Mouse (Mus musculus) fat pad, adult 2 months (tissue): Measurements from ENCODE around the gene Hivep2.

Experiments used
- DNase-seq: peaks from one replicate; pipeline ENCODE4 v3.0.0-alpha.2; 2011; ENCODE audit warnings: low read depth, low spot score; ENCODE audit errors: extremely low read depth

Gene Hivep2

GRCm38 (mm10) chr10:14019198-14019597 lies 53.3 kb downstream of the Hivep2 start:
- no peak for DNase-seq

GRCm38 (mm10) chr10:14020253-14020652 lies 54.4 kb downstream of the Hivep2 start:
- no peak for DNase-seq

GRCm38 (mm10) chr10:14024971-14025370 lies 59.1 kb downstream of the Hivep2 start:
- no peak for DNase-seq

- DNase-seq = no peak
Measured at GRCm38 (mm10) chr10:14027751-14028150, 61.9 kb downstream of the Hivep2 start.

GRCm38 (mm10) chr10:14028956-14029355 lies 63.1 kb downstream of the Hivep2 start:
- DNase-seq = no peak

- DNase-seq = no peak
Measured at GRCm38 (mm10) chr10:14030458-14031035, 64.7 kb downstream of the Hivep2 start.

- DNase-seq = no peak
Measured at GRCm38 (mm10) chr10:14032532-14032931, 66.7 kb downstream of the Hivep2 start.

GRCm38 (mm10) chr10:14034046-14034445 lies 68.2 kb downstream of the Hivep2 start:
- DNase-seq = no peak

GRCm38 (mm10) chr10:14034790-14035189 lies 68.9 kb downstream of the Hivep2 start:
- no peak for DNase-seq

GRCm38 (mm10) chr10:14035607-14036006 lies 69.7 kb downstream of the Hivep2 start:
- no peak for DNase-seq

- DNase-seq = no peak
Measured at GRCm38 (mm10) chr10:14036472-14036871, 70.6 kb downstream of the Hivep2 start.

GRCm38 (mm10) chr10:14037977-14038489 lies 72.2 kb downstream of the Hivep2 start:
- no peak for DNase-seq

GRCm38 (mm10) chr10:14040716-14041470 lies 75.0 kb downstream of the Hivep2 start:
- DNase-seq = no peak

- DNase-seq = no peak
Measured at GRCm38 (mm10) chr10:14041606-14042005, 75.7 kb downstream of the Hivep2 start.

GRCm38 (mm10) chr10:14042539-14043348 lies 76.9 kb downstream of the Hivep2 start:
- DNase-seq = no peak

- DNase-seq = no peak
Measured at GRCm38 (mm10) chr10:14043349-14043710, 77.5 kb downstream of the Hivep2 start.

- no peak for DNase-seq
Measured at GRCm38 (mm10) chr10:14044046-14044782, 78.3 kb downstream of the Hivep2 start.

GRCm38 (mm10) chr10:14044783-14045392 lies 79.0 kb downstream of the Hivep2 start:
- DNase-seq = no peak

- no peak for DNase-seq
Measured at GRCm38 (mm10) chr10:14045745-14046144, 79.9 kb downstream of the Hivep2 start.

- DNase-seq = no peak
Measured at GRCm38 (mm10) chr10:14046171-14046651, 80.3 kb downstream of the Hivep2 start.
